Mouse (Mus musculus) adrenal gland, adult 18-20 months (tissue): Measurements from ENCODE around the gene Nphs2. TPM values are rescaled to one million over a fixed set of nuclear protein-coding genes. Genes with fewer than 3 reads are reported as not detected.

ENCODE experiments used
- DNase-seq, 2 experiments: peaks; one replicate each; pipeline ENCODE4 v3.0.0; 2021 to 2022; ENCODE audit warnings: low spot score in 2 of 2
- total RNA-seq, 2 experiments: library from RNA; stranded (reverse); gene quantifications; 1 replicate in 1 of 2; 2 replicates in 1 of 2; pipeline ENCODE4 v1.2.3; 2021

Gene Nphs2
- total RNA-seq, 2 experiments from 2014 or later: not detected

GRCm38 (mm10) chr1:156352466-156352865 is 41.9 kb downstream of the Nphs2 start:
- no peak for DNase-seq

- no peak for DNase-seq
These were observed 55.2 kb downstream of the Nphs2 start, which contains the start of gene Gm2000 for GRCm38 (mm10) chr1:156365740-156366139. TSS of gene Gm2000 (plus strand) at chr1:156366040.

Other genes starting within 250 kb of the Nphs2 start
- gene Fam163a, start 105.7 kb upstream of the Nphs2 start, total RNA-seq: 10 to 100 TPM in 1 of 2 experiments, 1 to 10 TPM in 1; 8.0 to 10.7 TPM
- gene Tdrd5, start 7.1 kb upstream of the Nphs2 start, total RNA-seq: under 1 TPM; 0.40 to 0.93 TPM
- 100 to 1,000 TPM; 556 to 590 TPM for gene Gm2000, start 55.3 kb downstream of the Nphs2 start, total RNA-seq
- gene Axdnd1, start 110.4 kb downstream of the Nphs2 start, total RNA-seq: 1 to 10 TPM; 5.3 to 8.7 TPM
- gene Soat1, start 163.6 kb downstream of the Nphs2 start, total RNA-seq: 1,000 to 10,000 TPM; 1,467 to 1,486 TPM
- gene Gm10031, start 213.3 kb downstream of the Nphs2 start, total RNA-seq: 10 to 100 TPM; 39.7 to 42.8 TPM
- gene Abl2, start 248.1 kb downstream of the Nphs2 start, total RNA-seq: 10 to 100 TPM; 20.1 to 23.7 TPM